Mouse (Mus musculus): ENCODE measurements around the gene Rtkn2.

DNA sequence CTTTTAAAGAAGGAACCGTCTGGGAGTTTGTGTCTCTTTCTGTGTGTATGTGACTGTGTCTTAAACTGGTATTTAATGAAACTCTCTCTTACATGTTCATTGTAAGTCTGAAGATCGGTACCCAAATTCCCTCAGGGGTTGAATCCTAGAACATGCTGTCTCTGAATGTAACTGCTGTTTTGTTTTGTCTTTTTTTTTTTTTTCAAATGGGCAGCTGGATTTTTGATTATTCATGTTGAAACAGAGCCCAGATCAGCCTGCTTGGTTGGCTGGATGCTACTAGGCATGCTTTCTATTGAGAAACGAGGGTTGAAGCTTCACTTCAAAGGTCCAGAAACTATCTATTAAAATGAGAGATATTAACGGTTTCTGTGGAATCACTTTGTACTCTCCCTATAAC lies 121.9 kb downstream of the Rtkn2 start:
- no peak for TF ChIP-seq GATA1 (IDR thresholded peaks at IDR 0.05; ENCODE audit: borderline replicate concordance, low read length)
- TF ChIP-seq FLI1 (IDR thresholded peaks at IDR 0.05; ENCODE audit: low read length): no peak
